Mouse (Mus musculus) embryonic facial prominence, embryonic 10.5 days (tissue): ENCODE measurements around the gene P4ha2. TPM values are rescaled to one million over a fixed set of nuclear protein-coding genes. Genes with fewer than 3 reads are reported as not detected.

Experiments used
- DNase-seq: peaks from one replicate; pipeline ENCODE4 v3.0.0-alpha.2; 2017; ENCODE audit warnings: low spot score
- H3K27ac ChIP-seq: fragments of 300-500 bp; sonication (generic); replicated peaks from 2 replicates; pipeline ENCODE4 v1.5.1; 2016; ENCODE audit warnings: mild to moderate bottlenecking
- H3K27me3 ChIP-seq: fragments of 300-500 bp; sonication (generic); replicated peaks from 2 replicates; pipeline ENCODE4 v1.6.1; 2016; ENCODE audit warnings: low read depth, mild to moderate bottlenecking; ENCODE audit not compliant: poor library complexity, severe bottlenecking
- H3K36me3 ChIP-seq: fragments of 300-500 bp; sonication (generic); replicated peaks from 2 replicates; pipeline ENCODE4 v1.6.1; 2016; ENCODE audit warnings: mild to moderate bottlenecking, moderate library complexity
- H3K4me1 ChIP-seq: fragments of 300-500 bp; sonication (generic); 2 replicates; pipeline ENCODE4 v1.6.1; 2016
- H3K4me3 ChIP-seq: fragments of 300-500 bp; sonication (generic); 2 replicates; pipeline ENCODE4 v1.5.1; 2016; ENCODE audit warnings: mild to moderate bottlenecking, moderate library complexity
- H3K9me3 ChIP-seq: fragments of 300-500 bp; sonication (generic); 2 replicates; pipeline ENCODE4 v1.6.1; 2016; ENCODE audit warnings: mild to moderate bottlenecking
- WGBS: fragments of 180-500 bp; shearing (Covaris S2); methylation state at CpG from one replicate; pipeline ENCODE4 v1.1.7; 2016; 5-methylcytosine and 5-hydroxymethylcytosine counted together
- polyA plus RNA-seq: library from polyadenylated mRNA; unstranded; fragments of >200 nt; fragmentation: Nextera tagmentation; extraction: Ambion mirVana; gene quantifications from 2 replicates; pipeline ENCODE4 v1.2.1, GENCODE M21; 2016

Gene P4ha2
- polyA plus RNA-seq, result 36.5 and 36.8 TPM in 2 replicates

- WGBS, result 52% methylated on average over 10 of the region's 10 CpGs
- Histone ChIP-seq H3K4me1 (peaks cover 36% of the 10 kb centered on the region), H3K27me3 (peaks cover 34% of the 10 kb centered on the region), H3K4me3 (peak within 1 kb of the TSS; percentile 66), H3K36me3 (no peaks in the 10 kb centered on the region), H3K9me3 (no peaks in the 10 kb centered on the region), H3K27ac (peak within 1 kb of the TSS; percentile 83)
- DNase-seq, result no peak
Observed at GRCm38 (mm10) chr11:54100045-54100691, at the start of gene P4ha2. Gene P4ha2, plus strand, starts transcription at chr11:54100095.

- H3K27ac ChIP-seq, result no peak overlapping the region
- 0 out of 2 replicates have a peak, but pooled peaks cover under 1% of the 10 kb centered on the region for H3K4me1 ChIP-seq
- DNase-seq, result no peak
- no peaks in the 10 kb centered on the region for H3K9me3 ChIP-seq
- H3K36me3 ChIP-seq, result peaks cover 28% of the 10 kb centered on the region
- 63% methylated on average over 2 of the region's 2 CpGs for WGBS
- no peaks in the 10 kb centered on the region for H3K27me3 ChIP-seq
- no peak overlapping the region for H3K4me3 ChIP-seq
Observed at GRCm38 (mm10) chr11:54050205-54050604, 49.7 kb upstream of the P4ha2 start.

GRCm38 (mm10) chr11:54051161-54051560, 48.7 kb upstream of the P4ha2 start:
- Histone ChIP-seq H3K4me1 (peaks cover 10% of the 10 kb centered on the region), H3K27ac (no peak overlapping the region), H3K9me3 (no peaks in the 10 kb centered on the region), H3K27me3 (no peaks in the 10 kb centered on the region), H3K36me3 (peaks cover 37% of the 10 kb centered on the region), H3K4me3 (no peak overlapping the region)
- no peak for DNase-seq
- WGBS, result 87% methylated on average over 7 of the region's 7 CpGs

- H3K27me3 ChIP-seq, result no peaks in the 10 kb centered on the region
- H3K4me1 ChIP-seq, result peaks cover 20% of the 10 kb centered on the region
- 94% methylated on average over 5 of the region's 5 CpGs for WGBS
- peaks cover 39% of the 10 kb centered on the region for H3K36me3 ChIP-seq
- H3K9me3 ChIP-seq, result no peaks in the 10 kb centered on the region
- DNase-seq, result no peak
- no peak overlapping the region for H3K4me3 ChIP-seq
- no peak overlapping the region for H3K27ac ChIP-seq
Observed at GRCm38 (mm10) chr11:54052128-54052527, 47.8 kb upstream of the P4ha2 start.

- H3K36me3 ChIP-seq, result peaks cover 40% of the 10 kb centered on the region
- H3K27me3 ChIP-seq, result no peaks in the 10 kb centered on the region; the same call in 1 of the 2 replicates
- DNase-seq, result no peak
- WGBS, result 92% methylated on average over 7 of the region's 7 CpGs
- H3K4me3 ChIP-seq, result no peak overlapping the region
- H3K9me3 ChIP-seq, result no peaks in the 10 kb centered on the region
- H3K27ac ChIP-seq, result no peak overlapping the region
- H3K4me1 ChIP-seq, result peaks cover 29% of the 10 kb centered on the region
Observed at GRCm38 (mm10) chr11:54053090-54053489, 46.8 kb upstream of the P4ha2 start.

- peaks cover 44% of the 10 kb centered on the region for H3K36me3 ChIP-seq
- H3K4me1 ChIP-seq, result peaks cover 41% of the 10 kb centered on the region
- 40% methylated on average over 6 of the region's 6 CpGs for WGBS
- H3K9me3 ChIP-seq, result no peaks in the 10 kb centered on the region
- H3K27ac ChIP-seq, result no peak overlapping the region
- no peaks in the 10 kb centered on the region; the same call in 1 of the 2 replicates for H3K27me3 ChIP-seq
- no peak for DNase-seq
- no peak overlapping the region for H3K4me3 ChIP-seq
Observed at GRCm38 (mm10) chr11:54054257-54054656, 45.6 kb upstream of the P4ha2 start.

- H3K4me3 ChIP-seq, result no peak overlapping the region
- H3K27me3 ChIP-seq, result no peaks in the 10 kb centered on the region; the same call in 1 of the 2 replicates
- peak; percentile 58 for DNase-seq
- H3K36me3 ChIP-seq, result peaks cover 58% of the 10 kb centered on the region
- 24% methylated on average over 8 of the region's 8 CpGs for WGBS
- peaks cover 60% of the 10 kb centered on the region for H3K4me1 ChIP-seq
- peak overlapping the region; percentile 89 for H3K27ac ChIP-seq
- no peaks in the 10 kb centered on the region for H3K9me3 ChIP-seq
Observed at GRCm38 (mm10) chr11:54056132-54056531, 43.8 kb upstream of the P4ha2 start.

- Histone ChIP-seq H3K4me3 (peak overlapping the region; percentile 28; the same call in 1 of the 2 replicates), H3K4me1 (peaks cover 60% of the 10 kb centered on the region), H3K27ac (peak overlapping the region; percentile 89), H3K27me3 (no peaks in the 10 kb centered on the region; the same call in 1 of the 2 replicates), H3K9me3 (no peaks in the 10 kb centered on the region), H3K36me3 (peaks cover 66% of the 10 kb centered on the region)
- peak; percentile 91 for DNase-seq
- WGBS, result 11% methylated on average over 2 of the region's 2 CpGs
Observed at GRCm38 (mm10) chr11:54057428-54057827, 42.5 kb upstream of the P4ha2 start.

GRCm38 (mm10) chr11:54058056-54058617, 41.8 kb upstream of the P4ha2 start:
- H3K27ac ChIP-seq, result peak overlapping the region; percentile 89
- H3K9me3 ChIP-seq, result no peaks in the 10 kb centered on the region
- H3K27me3 ChIP-seq, result no peaks in the 10 kb centered on the region; the same call in 1 of the 2 replicates
- peaks cover 64% of the 10 kb centered on the region for H3K4me1 ChIP-seq
- peaks cover 66% of the 10 kb centered on the region for H3K36me3 ChIP-seq
- peak overlapping the region; percentile 28; the same call in 1 of the 2 replicates for H3K4me3 ChIP-seq
- DNase-seq, result peak; percentile 48
- WGBS, result 18% methylated on average over 10 of the region's 10 CpGs

- peak; percentile 48 for DNase-seq
- no peaks in the 10 kb centered on the region for H3K9me3 ChIP-seq
- H3K27me3 ChIP-seq, result no peaks in the 10 kb centered on the region; the same call in 1 of the 2 replicates
- no peak overlapping the region for H3K4me3 ChIP-seq
- peak overlapping the region; percentile 89 for H3K27ac ChIP-seq
- WGBS, result 11% methylated on average over 6 of the region's 6 CpGs
- H3K4me1 ChIP-seq, result peaks cover 69% of the 10 kb centered on the region
- peaks cover 66% of the 10 kb centered on the region for H3K36me3 ChIP-seq
Observed at GRCm38 (mm10) chr11:54058643-54059042, 41.3 kb upstream of the P4ha2 start.

GRCm38 (mm10) chr11:54059526-54059925, 40.4 kb upstream of the P4ha2 start:
- DNase-seq, result no peak
- H3K27ac ChIP-seq, result peak overlapping the region; percentile 89

GRCm38 (mm10) chr11:54060316-54060715, 39.6 kb upstream of the P4ha2 start:
- H3K4me3 ChIP-seq, result no peak overlapping the region
- peaks cover 73% of the 10 kb centered on the region for H3K4me1 ChIP-seq
- no peaks in the 10 kb centered on the region; the same call in 1 of the 2 replicates for H3K27me3 ChIP-seq
- peak overlapping the region; percentile 89 for H3K27ac ChIP-seq
- peaks cover 60% of the 10 kb centered on the region for H3K36me3 ChIP-seq
- peak; percentile 60 for DNase-seq
- 32% methylated on average over 9 of the region's 9 CpGs for WGBS
- no peaks in the 10 kb centered on the region for H3K9me3 ChIP-seq

More at GRCm38 (mm10) chr11:54059526-54059925, 40.4 kb upstream of the P4ha2 start:
- 48% methylated on average over 1 of the region's 1 CpGs for WGBS
- peaks cover 75% of the 10 kb centered on the region for H3K4me1 ChIP-seq
- no peaks in the 10 kb centered on the region; the same call in 1 of the 2 replicates for H3K27me3 ChIP-seq
- no peak overlapping the region for H3K4me3 ChIP-seq
- H3K9me3 ChIP-seq, result no peaks in the 10 kb centered on the region
- H3K36me3 ChIP-seq, result peaks cover 66% of the 10 kb centered on the region
